In the genomic region with DNA sequence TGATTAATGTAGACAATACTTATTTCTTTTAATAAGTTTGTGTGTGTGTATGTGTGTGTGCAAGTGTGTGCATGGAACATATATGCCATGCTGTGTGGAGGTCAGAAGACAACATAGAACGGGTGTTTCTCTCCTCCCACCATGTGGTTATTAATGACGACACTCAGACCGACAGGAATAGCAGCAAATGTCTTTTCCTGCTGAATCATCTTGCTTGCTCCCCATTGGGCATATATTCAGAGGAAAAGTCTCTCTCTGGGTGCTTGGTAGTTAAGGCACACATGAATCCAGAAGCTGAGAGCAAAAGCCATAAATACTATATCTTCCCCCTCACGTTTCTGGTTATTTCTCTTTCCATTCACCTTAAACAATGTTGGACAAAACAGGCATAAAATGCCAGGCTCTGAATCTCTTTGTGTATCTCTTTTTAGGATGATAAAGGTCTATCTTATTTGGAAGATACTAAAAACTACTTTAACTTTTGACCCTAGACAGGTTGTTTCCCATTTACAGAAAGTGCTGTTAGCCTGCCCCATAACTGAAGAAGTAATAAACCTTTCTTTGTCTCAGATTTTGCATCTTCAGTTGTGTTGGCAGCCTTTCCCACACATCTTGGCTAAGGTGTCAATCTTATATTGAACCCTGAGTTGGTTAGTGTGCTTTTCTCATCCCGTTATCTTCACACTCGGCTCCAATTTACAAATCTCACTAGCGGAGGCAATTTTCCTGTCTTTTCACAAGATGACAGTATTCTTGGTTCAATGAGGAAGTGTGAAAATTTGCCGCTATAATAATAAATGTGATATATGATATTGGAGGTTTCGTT, we compare ENCODE assay signal across 20 mouse cellular contexts.
"Had no signal": no experiment of that assay in that cellular context is flagged by ENCODE, and none has a peak within 500 bp of the region (broad histone marks: within the 10 kb centered on the region; RNA-seq: fewer than 3 reads in every experiment).

No protein-coding gene starts in this region.

- DNase-seq: gastrocnemius, postnatal 14 days; gastrocnemius, postnatal 36 days; heart, adult 18-20 months; heart, postnatal 10 days; kidney, adult 18-20 months; kidney, adult 8-10 months; kidney, postnatal 10 days; kidney, postnatal 25 days; kidney, postnatal 4 days; liver; liver, embryonic 13.5 days had no signal

- H3K9me3 ChIP-seq: heart, embryonic 10.5 days; heart, embryonic 12.5 days; hindbrain, embryonic 13.5 days; hindbrain, embryonic 15.5 days; limb, embryonic 10.5 days; limb, embryonic 12.5 days; liver, embryonic 13.5 days had no signal

- H3K4me3 ChIP-seq: heart, embryonic 10.5 days; heart, embryonic 12.5 days; hindbrain, embryonic 13.5 days; hindbrain, embryonic 15.5 days; layer of hippocampus, adult 2 months; left cerebral cortex, adult 2 months; limb, embryonic 10.5 days; limb, embryonic 12.5 days; liver, embryonic 13.5 days had no signal

- H3K27me3 ChIP-seq: heart, embryonic 12.5 days; hindbrain, embryonic 13.5 days; hindbrain, embryonic 15.5 days; limb, embryonic 12.5 days; liver, embryonic 13.5 days had no signal

- H3K36me3 ChIP-seq: heart, embryonic 10.5 days; heart, embryonic 12.5 days; hindbrain, embryonic 13.5 days; hindbrain, embryonic 15.5 days; limb, embryonic 10.5 days; limb, embryonic 12.5 days; liver, embryonic 13.5 days had no signal

- H3K27ac ChIP-seq: heart, embryonic 10.5 days; hindbrain, embryonic 13.5 days; hindbrain, embryonic 15.5 days; hindbrain, postnatal 0 days; layer of hippocampus, adult 2 months; left cerebral cortex, adult 2 months; limb, embryonic 10.5 days; limb, embryonic 12.5 days; liver, embryonic 13.5 days had no signal

- H3K9ac ChIP-seq: heart, embryonic 12.5 days; hindbrain, embryonic 13.5 days; hindbrain, embryonic 15.5 days; limb, embryonic 12.5 days; liver, embryonic 13.5 days had no signal

- H3K4me1 ChIP-seq: heart, embryonic 10.5 days; heart, embryonic 12.5 days; hindbrain, embryonic 13.5 days; hindbrain, embryonic 15.5 days; limb, embryonic 10.5 days; limb, embryonic 12.5 days had no signal
